Mouse (Mus musculus): ENCODE results near the gene Orm2.

The Orm2 gene

DNA sequence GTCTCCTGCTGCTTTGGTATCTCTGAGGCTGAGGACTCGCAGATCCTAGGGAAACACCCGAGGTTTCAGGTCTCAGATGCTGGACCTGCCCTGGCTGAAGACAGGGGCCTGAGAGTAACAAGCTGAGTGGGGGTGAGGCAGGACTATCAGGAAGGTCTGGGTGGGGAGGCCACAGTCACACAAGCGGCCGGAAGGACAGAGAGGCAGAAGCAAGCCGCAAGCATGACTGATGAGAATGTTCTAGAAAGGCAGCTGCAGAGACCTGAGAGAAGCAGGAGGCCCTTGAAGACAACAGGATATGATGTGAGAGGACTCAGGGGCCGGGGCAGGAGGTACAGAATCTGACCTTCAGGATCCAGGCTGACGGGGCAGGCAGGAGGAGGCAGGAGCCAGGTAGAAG, 42.0 kb downstream of the Orm2 start:
- no peak for DNase-seq (ENCODE audit: extremely low spot score, low spot score)

GRCm38 (mm10) chr4:63405051-63405450, 42.8 kb downstream of the Orm2 start:
- DNase-seq (ENCODE audit: extremely low spot score, low spot score), result no peak

DNA sequence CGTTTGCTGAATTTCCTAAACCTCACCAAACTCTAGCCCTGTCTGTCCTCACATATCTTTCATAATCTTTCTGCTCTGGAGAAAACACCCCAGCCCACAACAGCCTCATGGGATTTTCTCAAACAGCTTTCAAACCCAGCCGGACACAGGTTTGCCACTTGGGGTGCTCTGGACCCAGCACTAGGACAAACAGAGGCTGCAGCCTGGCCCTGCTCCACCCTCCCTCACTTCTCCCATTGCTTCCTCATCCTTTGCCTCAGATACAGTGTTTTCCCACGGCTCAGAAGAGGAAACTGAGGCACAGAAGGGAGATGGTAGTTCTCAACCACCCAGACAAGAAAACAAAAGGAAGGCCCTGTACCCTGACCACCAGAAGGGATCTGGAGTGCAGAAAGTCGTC, 43.4 kb downstream of the Orm2 start:
- DNase-seq (ENCODE audit: extremely low spot score, low spot score), result no peak

GRCm38 (mm10) chr4:63408247-63408646, 46.0 kb downstream of the Orm2 start:
- DNase-seq (ENCODE audit: extremely low spot score, low spot score), result no peak

- peak; percentile 72 for DNase-seq (ENCODE audit: extremely low spot score, low spot score)
These were observed 46.4 kb downstream of the Orm2 start for GRCm38 (mm10) chr4:63408649-63409048.

DNA sequence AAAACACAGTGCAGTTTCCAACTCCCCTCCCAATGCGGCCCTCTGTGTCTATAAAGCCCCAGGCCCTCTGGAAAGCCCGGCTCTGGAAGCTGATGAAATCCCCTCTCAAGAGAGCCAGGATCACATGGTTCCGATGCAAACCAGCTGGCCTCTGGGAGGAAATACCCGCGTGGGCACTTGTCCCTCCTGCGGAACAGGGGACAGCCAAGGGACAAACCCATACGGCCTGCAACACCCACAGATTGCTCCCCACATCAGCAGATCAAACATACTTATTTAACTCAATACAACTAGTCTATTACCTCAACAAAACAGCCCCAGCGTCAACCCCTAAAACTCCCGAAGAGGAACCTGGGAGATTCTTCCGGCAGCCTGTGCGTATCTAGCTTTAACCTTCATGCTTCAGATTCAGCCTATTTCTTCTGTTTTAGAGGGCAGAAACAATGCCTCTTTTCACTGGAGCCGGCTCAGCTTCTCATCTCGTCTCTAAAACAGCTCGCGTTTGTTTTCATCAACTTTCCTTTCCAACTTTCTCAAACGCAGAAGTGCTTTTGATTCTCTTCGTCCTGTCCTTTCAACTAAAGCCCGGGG, 47.2 kb downstream of the Orm2 start:
- peak; percentile 34 for DNase-seq (ENCODE audit: extremely low spot score, low spot score)

- DNase-seq (ENCODE audit: extremely low spot score, low spot score), result no peak
These were observed 47.8 kb downstream of the Orm2 start for GRCm38 (mm10) chr4:63409908-63410582.

GRCm38 (mm10) chr4:63410583-63410934, 48.3 kb downstream of the Orm2 start:
- peak; percentile 95 for DNase-seq (ENCODE audit: extremely low spot score, low spot score)

DNA sequence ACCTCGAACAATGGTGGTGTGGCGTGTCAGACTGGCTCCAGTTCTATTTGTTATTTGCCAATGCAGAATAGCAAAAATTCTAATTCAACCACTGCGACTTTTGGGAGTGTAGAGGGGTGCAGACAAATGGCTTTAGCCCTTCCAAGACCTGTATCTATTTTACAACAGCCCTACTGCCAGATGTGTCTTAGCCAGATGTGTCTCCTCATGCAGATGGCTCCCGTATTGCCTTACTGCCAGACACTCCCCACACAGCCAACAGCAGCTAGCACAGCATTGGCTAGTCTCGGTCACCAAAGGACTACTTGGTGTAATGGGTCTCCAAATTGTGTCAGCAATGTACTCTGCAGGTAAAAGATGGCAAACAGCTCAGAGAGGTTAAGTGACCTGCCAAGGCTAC, 49.0 kb downstream of the Orm2 start:
- DNase-seq (ENCODE audit: extremely low spot score, low spot score), result no peak

GRCm38 (mm10) chr4:63414951-63415350, 52.7 kb downstream of the Orm2 start:
- no peak for DNase-seq (ENCODE audit: extremely low spot score, low spot score)

All from neural tube, embryonic 10.5 days (tissue).